Mouse (Mus musculus): Measurements from ENCODE around the gene Ess2.

Gene Ess2

DNA sequence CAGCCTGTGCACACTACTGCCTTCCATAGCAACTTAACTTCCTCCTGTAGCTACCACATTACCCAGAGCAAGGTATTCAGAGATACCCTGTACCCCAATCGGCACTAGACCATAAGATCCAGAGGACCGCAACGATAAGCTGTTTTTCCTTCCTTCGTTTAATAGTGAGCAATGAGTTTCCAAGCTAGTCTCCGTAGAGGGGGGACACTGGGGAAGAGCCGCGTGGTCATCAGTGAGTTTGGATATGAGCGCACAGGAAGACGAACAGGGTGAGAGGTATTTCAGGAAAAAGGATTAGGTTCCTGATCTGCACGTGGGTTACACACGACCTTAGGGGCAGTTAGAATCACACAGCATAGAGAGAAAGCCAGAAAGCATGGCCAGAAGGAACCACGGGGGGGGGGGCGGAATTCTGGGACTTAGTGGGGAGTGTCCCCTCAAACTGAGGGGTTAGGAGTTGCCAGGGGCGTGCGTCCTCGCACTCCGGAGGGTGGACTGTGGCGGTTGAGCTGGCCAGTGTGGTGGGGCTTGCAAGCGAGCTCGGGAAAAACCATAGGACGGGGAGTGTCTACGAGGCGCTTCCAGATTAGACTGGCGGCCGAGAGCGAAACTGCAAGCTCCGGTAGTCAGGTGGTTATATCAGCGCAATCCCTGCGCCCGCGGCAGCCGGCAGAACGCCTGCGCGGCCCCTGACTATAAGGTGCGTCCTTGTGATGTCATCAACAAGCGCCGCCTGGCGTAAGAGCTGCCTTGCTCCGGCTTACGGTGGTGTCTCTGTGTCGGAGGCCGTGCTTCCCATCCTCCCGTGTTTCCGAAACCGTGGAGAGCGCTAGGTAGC, 10.4 kb upstream of the Ess2 start:
- peak; percentile 92 for DNase-seq (ENCODE audit: extremely low spot score)

DNA sequence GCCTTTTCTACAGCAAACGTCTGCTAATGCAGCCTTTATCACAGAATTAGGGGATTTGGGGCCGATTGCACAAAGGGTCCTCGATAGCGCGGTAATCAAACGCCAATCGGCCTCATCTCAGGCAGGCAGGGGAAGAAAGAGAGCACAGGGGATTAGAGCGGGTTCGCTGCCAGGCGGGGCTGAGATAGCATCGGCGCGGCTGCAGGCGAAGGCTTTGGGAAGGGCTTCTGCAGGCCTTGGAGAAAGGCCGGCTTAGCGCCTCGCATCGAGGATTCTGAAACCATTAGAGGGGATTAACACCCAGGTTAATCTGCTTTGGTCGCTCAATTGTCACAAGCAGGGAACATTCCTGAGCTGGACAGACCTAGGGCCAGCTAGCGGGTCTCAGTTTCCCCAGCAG, 9.4 kb upstream of the Ess2 start:
- DNase-seq (ENCODE audit: extremely low spot score) = peak; percentile 42

DNA sequence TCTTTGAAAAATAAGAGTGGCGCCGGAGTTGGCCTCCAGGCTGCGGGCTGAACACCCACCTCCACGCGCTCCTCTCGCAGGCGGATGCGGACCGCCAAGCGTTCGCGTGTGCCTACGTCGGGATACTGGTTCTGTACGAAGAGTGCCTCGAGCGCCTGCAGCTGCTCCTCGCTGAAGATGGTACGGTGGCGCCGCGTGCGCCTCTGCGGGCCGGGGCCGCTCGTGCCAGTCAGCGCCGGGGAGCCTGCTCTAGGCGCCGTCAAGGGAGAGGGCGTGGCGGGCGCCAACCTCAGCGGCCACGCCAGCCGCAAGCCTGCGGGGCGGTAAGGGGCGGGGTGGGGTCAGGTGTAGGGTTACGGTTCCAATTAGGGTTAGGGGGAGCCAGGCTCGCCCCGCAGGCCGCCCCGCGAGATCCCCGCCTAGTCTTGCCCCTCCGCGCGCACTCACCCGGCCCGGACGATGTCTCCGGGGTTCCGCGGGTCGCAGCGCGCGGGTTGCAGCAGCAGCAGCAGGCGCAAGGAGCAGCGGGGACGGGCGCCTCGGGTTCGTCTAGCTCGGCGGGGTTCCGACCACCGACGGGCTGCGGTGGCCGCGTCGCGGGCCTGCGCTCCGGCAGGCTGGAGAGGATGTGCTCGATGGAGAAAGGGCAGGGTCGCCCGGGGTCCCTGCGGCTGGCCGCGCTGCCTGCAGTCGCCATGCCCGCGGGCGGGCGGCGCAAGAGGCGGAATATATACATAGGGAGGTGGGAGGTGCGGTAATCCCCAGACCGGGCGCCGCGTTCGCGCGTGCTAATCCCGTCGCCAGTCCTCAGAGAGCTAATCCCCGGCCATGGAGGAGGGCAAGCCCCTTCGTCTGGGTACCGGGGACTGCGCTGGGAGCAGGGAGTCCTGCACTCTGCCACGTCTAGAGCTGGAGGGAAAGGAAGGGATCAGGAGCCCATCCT, 3.4 kb upstream of the Ess2 start, which contains the start of gene Gsc2:
TSS of gene Gsc2 (minus strand) at position 753 of the 943 bp plus-strand sequence.
- DNase-seq (ENCODE audit: extremely low spot score) = peak; percentile 51

DNA sequence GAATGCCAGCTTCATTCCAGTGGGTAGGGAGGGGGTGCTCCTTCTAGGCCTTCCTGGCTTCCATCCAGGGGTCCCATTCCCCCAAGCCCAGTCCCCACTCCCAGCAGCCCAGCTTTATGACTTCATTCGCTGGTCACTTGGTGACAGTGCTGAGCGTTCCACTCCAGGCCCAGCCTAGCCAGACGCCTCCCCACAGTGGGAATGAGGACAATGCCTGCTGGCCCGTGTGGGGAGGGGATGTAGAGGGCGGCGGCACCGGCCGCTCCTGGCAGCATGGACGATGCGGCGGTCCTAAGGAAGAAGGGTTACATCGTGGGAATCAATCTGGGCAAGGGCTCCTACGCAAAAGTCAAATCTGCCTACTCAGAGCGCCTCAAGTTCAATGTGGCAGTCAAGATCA, 12.7 kb downstream of the Ess2 start, which contains the start of the genes Dgcr2 and Tssk2:
TSS of gene Dgcr2 (minus strand) at position 101 of the 400 bp plus-strand sequence.
TSS of gene Tssk2 (plus strand) at position 176 of the 400 bp plus-strand sequence.
- DNase-seq (ENCODE audit: extremely low spot score) = no peak

DNA sequence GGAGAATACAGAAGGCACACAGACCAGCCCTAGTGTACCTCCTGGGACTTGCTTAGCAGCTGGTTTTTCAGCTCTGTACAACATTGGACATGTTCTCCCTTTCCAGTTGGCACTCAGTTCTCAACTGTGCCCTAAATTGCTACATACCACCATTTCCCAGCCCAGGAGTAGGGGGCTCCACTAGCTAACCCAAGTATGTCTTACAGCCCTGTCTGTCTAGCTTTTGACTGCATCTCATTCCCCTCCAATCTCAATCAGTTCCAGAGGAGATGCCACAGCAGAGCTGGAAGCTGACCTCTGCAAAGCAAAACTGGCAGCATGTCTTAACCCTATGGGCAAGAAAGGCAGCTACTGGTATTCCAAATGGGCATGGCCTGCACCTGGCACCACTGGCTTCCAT, 15.1 kb downstream of the Ess2 start:
- DNase-seq (ENCODE audit: extremely low spot score) = no peak

DNA sequence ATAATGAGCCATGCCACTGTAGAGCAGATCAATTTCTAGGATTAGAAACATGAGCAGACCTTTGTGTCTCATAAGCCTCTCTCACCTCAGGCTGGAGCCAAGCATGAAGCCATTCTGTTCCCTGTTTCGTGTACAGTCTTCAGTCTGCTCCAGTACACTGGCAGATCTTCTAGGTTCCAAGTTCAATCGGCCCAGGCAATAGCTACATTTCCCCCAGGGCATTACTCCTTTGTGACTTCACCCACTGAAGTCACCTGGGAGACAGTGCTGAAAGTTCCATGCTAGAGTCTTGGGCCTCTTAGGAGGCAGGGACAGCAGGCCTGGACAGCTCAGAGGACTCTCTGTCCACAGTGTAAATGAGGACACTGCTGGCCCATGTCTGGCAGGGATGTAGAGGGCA, 17.2 kb downstream of the Ess2 start, which contains the start of gene Tssk1:
TSS of gene Tssk1 (plus strand) at position 301 of the 400 bp plus-strand sequence.
- no peak for DNase-seq (ENCODE audit: extremely low spot score)

DNA sequence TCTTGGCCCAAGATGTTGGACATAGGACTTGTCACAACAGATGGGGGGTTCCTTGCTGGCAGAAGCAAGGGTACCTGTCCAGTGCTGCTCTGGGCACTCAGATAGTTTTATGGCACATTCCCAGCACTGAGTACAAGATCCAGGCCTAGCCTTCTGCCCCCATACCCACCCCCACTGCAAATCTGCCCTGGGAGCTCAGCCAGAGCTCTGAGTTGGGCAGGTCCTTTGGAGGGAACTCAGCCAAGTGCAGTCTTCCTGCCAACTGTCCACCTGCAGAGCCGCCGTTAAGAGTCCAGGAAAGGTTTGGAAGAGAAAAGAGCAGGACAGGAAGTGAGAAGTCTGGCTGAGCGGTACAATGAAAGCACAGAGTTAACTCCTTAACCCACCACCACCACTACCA, 18.5 kb downstream of the Ess2 start:
- DNase-seq (ENCODE audit: extremely low spot score) = no peak

DNA sequence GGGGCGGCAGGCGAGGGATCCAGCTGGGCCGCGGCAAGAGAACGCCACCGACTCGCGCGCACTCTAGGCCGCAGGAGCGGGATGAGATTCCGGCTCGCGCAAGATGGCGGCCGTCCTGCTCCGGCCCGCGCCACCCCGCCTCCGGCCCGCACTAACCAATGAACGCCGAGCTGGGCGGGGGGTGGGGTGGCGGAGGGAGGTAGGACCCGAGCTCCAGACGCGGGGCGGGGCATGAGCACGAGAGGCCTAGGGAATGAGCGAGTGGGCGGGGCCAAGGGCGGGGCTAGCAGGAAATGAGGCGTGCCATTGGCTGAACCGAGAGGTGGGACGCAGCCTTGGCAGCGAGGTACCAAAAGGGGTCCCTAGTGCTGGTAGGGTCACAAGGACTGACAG, 19.6 kb downstream of the Ess2 start, which contains the start of gene Gm20518:
TSS of gene Gm20518 (minus strand) at position 105 of the 393 bp plus-strand sequence.
- DNase-seq (ENCODE audit: extremely low spot score) = peak; percentile 100

DNA sequence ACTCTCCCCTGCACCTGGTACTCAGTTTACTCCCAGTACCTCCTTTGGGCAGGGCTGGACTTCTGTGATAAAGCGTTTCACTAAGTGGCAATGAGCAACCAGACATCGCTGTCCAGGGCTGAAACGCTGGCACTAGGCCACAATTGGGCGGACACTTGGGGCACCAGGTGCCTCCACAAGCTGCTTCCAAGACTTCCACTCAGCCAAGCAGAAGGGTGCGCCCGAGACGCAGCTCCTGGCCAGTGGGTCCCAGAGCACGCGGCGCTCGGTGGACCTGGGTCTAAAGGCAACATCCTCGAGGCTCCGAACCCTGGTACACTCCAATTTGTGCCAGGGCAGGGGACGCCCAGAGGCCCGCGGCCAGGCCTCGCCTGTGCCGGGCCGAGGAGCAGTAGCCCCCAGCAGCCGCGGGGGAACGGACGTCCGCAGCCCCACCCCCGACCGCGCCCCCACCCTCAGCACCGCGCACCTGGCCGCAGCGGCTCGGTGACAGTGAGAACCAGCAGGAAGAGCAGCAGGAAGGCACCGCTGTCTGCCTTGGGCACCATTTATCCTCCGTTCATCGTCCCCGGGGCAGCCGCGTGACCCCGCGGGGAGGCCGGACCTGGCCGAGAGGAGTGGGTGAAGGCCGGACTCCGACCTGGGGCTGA, 20.1 kb downstream of the Ess2 start:
- DNase-seq (ENCODE audit: extremely low spot score) = no peak

DNA sequence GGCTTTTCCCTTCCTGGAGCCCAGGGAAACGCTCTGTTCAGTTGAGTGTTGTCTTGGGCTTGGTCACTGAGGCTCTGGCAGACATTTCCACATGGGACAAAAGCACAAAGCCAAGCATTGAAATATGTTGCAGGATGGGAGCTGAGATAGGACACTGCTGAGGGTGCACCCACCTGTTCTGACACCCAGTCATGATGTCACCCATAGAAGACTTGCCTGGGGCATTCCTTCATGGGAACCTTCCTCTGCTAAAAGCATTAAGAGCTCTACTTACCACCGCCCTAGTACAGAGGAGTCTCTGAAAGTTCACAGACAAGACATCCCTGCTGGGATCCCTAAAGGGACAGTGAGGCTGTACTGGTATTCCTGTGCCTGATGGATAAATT, 20.8 kb downstream of the Ess2 start:
- DNase-seq (ENCODE audit: extremely low spot score) = no peak

DNA sequence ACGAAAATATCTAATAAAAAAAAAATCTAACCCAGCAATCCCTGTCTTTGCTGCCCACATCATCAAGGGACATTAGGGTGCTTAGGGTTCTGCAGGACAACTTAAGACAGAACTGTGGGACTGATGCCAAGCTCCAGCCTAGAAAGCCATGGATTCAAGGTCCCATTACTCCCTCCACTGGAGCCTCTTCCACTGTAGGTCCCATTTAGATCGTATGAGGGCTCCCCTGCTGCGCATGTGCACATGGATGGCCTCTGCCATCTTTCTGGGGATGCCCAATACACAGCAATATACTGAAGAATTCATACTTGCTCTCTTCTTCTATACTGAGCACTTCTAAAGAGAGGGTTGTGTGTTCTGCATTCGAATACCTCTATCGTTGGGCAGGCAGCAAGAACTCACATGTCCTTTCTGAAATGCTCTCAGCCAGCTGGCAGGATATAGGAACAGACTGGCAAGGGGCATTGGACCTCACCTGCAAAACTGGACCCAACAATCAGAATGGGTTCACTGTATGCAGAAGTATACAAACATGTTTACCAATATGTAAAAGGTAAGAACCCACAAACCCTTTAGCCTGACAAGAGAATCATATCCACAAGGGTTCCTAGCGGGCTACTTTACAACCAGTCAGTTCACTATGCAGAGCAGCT, 21.3 kb downstream of the Ess2 start:
- DNase-seq (ENCODE audit: extremely low spot score) = no peak

DNA sequence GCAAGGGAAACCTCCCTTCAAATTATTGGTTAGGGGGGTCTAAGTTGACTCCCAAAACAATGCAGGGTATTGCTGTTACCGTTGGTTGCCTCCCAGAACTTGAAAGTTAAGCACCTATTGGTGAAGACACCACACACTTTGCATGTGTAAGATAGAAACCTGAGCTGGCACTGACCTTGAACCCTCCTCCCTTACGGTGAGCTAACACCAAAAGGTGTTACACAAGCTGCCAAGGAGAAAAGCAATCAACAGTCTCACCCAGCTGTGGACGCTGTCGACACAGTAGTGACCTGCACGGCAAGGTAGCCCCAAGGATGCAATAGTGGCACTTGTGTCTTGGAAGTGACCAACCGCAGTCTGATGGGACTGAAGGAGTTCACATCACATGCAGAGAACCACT, 27.0 kb downstream of the Ess2 start:
- DNase-seq (ENCODE audit: extremely low spot score) = no peak

DNA sequence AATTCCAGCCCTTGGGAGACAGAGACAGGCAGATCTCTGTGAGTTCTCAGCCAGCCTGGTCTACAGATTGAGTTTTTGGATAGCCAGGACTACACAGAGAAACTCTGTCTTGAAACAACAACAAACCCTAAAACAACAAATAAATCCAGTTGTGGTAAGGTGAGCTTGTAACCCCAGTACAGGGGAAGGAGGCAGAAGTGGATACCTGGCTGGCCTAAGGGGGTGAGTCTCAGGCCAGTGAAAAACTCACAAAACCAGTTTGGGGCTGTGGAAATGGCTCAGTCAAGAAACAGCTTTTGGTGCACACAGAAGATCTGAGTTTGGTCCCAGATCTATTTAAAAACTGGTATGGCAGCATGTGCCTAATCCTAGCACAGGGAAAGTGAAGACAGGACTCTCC, 29.0 kb downstream of the Ess2 start:
- DNase-seq (ENCODE audit: extremely low spot score) = no peak

DNA sequence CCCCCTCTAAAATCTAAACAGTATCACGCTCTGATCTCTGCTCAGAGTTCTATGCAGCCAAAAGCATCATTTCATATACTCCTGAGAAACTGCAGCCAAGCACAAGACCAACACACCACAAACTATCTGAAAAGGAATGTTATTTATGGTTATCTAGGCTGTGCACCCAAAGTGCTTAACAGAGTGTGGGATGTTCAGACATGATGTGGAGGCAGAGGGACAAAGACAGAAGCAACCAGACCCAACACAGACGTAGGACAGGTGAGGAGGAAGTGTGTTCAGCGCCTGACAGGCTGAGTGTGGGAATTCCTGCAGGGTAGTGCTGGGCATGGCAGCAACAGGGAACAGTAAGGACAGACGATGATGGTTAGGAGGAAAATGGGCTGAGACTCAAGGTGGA, 31.6 kb downstream of the Ess2 start:
- DNase-seq (ENCODE audit: extremely low spot score) = no peak

DNA sequence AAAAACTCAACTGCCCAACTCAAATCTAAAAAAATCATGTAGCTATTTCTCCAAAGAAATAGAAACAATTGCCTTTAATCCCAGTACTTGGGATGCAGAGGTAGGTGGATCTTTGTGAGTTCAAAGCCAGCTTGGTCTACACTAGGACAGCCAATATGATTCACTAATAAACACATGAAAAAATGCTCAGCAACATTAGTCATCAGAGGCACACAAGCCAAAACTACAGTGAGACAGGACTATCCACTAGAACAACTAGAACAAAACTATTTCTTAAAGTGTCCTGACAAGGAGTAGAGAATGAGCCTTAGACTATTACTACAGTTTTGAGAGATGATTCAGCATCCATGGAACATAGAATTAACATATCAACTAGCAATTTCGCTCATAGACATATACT, 35.1 kb downstream of the Ess2 start:
- DNase-seq (ENCODE audit: extremely low spot score) = no peak

DNA sequence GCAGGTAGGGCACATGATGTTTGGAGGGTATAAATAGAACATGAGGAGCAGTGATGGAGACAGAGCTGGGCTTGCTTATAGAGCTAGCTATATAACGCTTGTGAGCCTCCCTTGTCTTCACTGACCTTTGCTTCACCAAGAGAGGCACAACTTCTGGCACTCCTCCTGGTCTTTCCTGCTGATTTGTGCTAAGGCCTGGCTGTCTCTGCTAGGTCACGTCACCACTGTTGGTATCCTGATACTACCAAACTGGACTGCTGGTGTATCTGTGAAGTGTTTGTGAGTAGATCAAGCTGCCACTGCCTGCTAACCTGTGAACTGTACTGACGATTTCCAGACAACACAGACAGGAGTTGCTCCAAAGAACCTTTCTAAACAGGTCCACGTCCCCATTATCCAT, 36.0 kb downstream of the Ess2 start:
- DNase-seq (ENCODE audit: extremely low spot score) = no peak

DNA sequence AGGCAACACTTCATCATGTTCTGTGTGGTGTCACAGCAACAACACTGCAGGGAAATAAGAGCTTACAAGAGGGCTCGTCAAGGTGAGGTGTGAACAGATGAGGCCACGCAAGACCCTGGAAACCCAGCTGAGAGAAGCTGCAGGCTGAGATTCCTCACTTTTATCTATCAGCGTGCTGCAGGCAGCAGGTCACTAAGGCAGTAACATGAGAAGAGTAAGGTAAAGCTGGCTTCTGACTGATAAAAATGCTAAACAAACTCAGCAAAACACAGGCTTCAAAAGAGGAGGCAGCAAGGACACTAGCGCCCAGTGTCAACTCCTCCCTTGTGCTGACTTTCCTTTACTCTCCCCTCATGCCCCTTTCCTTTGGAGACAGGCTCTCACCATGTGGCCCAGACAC, 38.2 kb downstream of the Ess2 start:
- no peak for DNase-seq (ENCODE audit: extremely low spot score)

DNA sequence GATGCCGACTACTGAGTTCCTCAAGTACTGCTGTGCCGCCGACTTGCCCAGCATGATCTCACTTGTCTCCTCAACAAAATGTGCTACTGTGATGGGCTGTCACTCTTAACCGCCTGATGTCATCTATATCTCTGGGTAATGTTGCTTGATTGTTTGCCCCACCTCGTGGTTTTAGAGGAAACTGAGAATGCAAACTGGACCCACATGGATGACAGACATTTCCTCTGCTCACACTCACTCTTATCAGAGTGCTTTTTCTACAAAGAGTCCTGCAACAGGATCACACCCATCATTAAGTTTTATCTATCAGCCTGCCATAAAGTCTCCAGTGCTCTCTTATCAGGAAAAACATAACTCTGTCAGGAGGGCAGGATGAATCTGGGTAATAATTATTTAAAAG, 39.9 kb downstream of the Ess2 start:
- no peak for DNase-seq (ENCODE audit: extremely low spot score)

DNA sequence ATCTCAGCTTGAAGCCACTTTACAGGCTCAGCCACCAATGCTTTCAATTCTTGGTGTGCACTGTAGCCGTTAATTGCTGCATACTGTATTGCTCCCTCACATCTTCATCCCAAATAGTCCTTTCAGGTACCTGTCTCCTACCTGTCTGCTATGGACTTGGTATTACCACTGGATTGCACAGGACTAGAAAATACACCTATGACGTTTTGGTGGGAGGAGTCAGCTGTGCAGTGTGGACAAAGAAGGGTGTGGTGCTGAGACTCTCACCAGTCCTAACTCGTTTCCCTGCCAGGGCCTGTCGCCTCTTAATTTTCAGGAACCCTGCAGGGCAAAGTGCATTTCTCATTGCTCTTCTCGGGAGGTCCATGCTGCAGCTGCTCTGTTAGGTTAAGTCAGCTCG, 45.4 kb downstream of the Ess2 start:
- DNase-seq (ENCODE audit: extremely low spot score) = no peak

DNA sequence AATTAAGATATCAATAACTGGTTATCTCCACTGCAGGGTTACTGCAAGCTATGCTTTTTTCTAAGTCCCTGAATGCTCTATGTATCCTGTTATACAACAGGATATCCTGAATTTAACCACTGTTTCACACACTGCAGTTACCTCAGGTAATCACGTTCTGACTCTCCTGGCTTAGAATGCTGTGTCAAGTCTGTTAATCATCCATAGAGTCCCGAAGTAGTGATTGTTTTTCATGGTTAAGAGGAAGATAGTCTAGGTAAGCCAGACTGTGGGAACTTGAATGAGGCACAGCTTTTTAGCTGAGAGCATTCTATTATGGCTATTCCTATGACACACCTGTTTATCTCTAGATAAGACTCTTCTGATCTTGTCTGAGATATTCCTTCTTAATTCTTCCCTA, 45.9 kb downstream of the Ess2 start:
- no peak for DNase-seq (ENCODE audit: extremely low spot score)

DNA sequence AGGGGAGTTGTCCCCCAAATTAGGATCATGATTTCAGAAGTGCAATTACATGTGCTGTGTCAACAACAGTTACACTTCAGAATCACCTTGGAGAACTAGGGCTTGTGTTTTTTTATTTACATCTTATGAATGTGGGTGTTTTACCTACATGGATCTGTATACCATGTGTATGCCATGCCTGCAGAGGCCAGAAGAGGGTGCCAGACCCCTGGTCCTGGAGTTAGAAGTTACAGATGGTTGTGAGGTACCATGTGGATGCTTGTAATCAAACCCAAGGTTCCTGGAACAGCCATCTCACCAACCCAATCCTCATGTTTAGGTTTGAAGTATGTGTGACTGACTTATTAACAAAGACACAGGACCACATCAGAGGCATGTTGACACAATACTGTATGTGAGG, 52.6 kb downstream of the Ess2 start:
- no peak for DNase-seq (ENCODE audit: extremely low spot score)
